Mouse (Mus musculus) lung, postnatal 25 days (tissue): ENCODE results near the gene Nfam1.
A peak's percentile ranks its signal among the peaks of the same experiment; 100 is the strongest.
"Not testable (repeated sequence)": the region's sequence is repeated elsewhere in the genome, so short reads cannot be mapped to it uniquely, and the experiment has no call there.

ENCODE experiments used
- DNase-seq: peaks from one replicate; pipeline ENCODE4 v3.0.0; 2022; ENCODE audit warnings: low spot score

The Nfam1 gene

GRCm38 (mm10) chr15:83032981-83033541 is at the start of gene Nfam1:
Gene Nfam1, minus strand, starts transcription at chr15:83033306.
- DNase-seq, result peak; percentile 54

- peak; percentile 22 for DNase-seq
These were observed 42.8 kb upstream of the Nfam1 start for GRCm38 (mm10) chr15:83075607-83076525.

- DNase-seq, result peak; percentile 49
These were observed 41.1 kb upstream of the Nfam1 start for GRCm38 (mm10) chr15:83074179-83074578.

- no peak for DNase-seq
These were observed 38.6 kb upstream of the Nfam1 start for GRCm38 (mm10) chr15:83071752-83072151.

GRCm38 (mm10) chr15:83070942-83071341 is 37.8 kb upstream of the Nfam1 start:
- DNase-seq, result peak; percentile 63

- DNase-seq, result no peak
These were observed 35.2 kb upstream of the Nfam1 start for GRCm38 (mm10) chr15:83068270-83068669.

GRCm38 (mm10) chr15:83065543-83065942 is 32.4 kb upstream of the Nfam1 start:
- peak; percentile 54 for DNase-seq

GRCm38 (mm10) chr15:83062582-83062981 is 29.5 kb upstream of the Nfam1 start:
- not testable (repeated sequence) for DNase-seq

GRCm38 (mm10) chr15:83061689-83062088 is 28.6 kb upstream of the Nfam1 start:
- DNase-seq, result no peak

- no peak for DNase-seq
These were observed 26.1 kb upstream of the Nfam1 start for GRCm38 (mm10) chr15:83059233-83059660.

- DNase-seq, result no peak
These were observed 24.4 kb upstream of the Nfam1 start for GRCm38 (mm10) chr15:83057533-83057932.

GRCm38 (mm10) chr15:83056378-83057083 is 23.4 kb upstream of the Nfam1 start:
- no peak for DNase-seq

- no peak for DNase-seq
These were observed 22.5 kb upstream of the Nfam1 start for GRCm38 (mm10) chr15:83055569-83055968.

GRCm38 (mm10) chr15:83053261-83053660 is 20.2 kb upstream of the Nfam1 start:
- no peak for DNase-seq

GRCm38 (mm10) chr15:83052341-83053104 is 19.4 kb upstream of the Nfam1 start:
- DNase-seq, result no peak

- DNase-seq, result no peak
These were observed 13.6 kb upstream of the Nfam1 start for GRCm38 (mm10) chr15:83046730-83047129.

- DNase-seq, result no peak
These were observed 13.2 kb upstream of the Nfam1 start for GRCm38 (mm10) chr15:83046308-83046707.

GRCm38 (mm10) chr15:83045565-83045964 is 12.5 kb upstream of the Nfam1 start:
- DNase-seq, result not testable (repeated sequence)

- no peak for DNase-seq
These were observed 10.2 kb upstream of the Nfam1 start for GRCm38 (mm10) chr15:83043362-83043708.

- DNase-seq, result no peak
These were observed 9.7 kb upstream of the Nfam1 start for GRCm38 (mm10) chr15:83042655-83043361.

- DNase-seq, result no peak
These were observed 7.0 kb upstream of the Nfam1 start for GRCm38 (mm10) chr15:83040156-83040555.
